Mouse (Mus musculus) R1 (cell line): ENCODE results near the gene 4930579F01Rik.
A peak's percentile ranks its signal among the peaks of the same experiment; 100 is the strongest.

Experiments
- DNase-seq: peaks from one replicate; pipeline ENCODE4 v3.0.0-alpha.2; 2018; ENCODE audit warnings: low read depth, low spot score

The 4930579F01Rik gene

DNA sequence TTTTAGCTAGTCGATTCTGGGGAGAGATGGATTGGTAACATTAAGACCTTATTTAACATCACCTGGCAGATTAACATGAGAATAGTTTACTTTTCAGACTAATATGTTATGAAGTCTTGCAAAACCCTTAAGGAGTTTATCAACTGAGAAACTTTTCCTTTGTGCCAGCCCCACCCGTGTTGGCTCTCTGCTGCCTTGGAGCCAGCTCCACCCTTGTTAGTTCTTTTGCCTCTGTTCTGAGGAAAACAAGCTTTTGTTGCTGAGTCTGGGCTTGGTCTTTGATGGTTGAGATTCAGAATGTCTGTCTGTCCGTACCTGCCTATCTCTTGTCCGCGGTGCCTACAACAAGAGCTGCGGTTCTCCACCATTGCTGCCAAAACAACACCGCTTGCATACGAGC lies 22.5 kb upstream of the 4930579F01Rik start:
- DNase-seq, result no peak

DNA sequence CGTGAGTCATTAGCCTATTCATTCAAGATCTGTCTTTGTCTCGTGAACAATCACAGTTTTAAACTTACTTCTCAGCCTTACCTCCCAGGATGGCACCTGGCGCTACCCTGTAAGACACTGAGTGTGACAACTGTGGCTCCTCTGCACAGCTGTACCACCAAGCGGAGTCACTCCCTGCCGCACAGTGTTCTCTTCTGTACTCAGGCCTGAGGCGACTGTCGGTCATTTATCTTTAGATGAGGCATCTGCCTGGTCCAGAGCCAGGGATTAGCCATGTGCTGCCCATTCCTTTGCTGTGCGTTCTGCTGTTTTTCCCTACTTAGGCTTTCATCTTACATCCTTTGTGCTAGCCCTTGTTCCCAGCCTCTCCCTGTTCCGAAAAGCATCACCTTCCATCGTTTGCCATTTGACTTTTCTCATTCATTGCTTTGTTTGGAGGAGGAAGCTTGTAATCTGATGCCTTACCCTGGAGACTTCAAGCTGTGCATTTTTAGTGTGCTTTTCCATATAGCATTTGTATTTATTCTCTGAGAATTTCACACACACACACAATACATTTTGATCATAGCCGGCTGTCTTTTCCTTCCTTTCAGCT lies 21.9 kb upstream of the 4930579F01Rik start:
- peak; percentile 75 for DNase-seq

DNA sequence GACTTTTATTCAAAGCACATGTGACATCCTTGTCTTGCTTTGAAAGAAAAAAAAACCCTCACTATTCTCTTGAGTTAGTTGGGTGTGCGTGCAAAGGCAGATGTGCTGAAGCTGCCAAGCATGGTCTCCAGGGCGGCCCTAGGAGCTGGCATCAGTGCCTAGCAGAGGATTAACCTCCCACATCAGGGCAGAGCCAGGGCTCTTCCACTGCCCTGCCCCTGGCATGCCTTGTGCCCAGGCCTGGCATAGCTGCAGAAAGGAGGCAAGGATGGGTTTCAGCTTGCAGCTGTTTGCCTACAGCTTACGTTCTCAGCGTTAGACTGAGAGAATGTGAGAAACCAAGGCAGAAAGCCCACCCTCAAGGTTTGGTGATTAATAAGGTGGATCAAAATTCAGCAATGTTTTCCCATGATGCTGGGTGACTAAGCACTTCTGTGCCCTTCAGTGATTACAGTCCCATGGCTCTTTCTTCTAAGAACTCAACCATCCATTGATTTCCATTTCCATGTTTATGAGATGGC lies 18.9 kb upstream of the 4930579F01Rik start:
- DNase-seq, result no peak

DNA sequence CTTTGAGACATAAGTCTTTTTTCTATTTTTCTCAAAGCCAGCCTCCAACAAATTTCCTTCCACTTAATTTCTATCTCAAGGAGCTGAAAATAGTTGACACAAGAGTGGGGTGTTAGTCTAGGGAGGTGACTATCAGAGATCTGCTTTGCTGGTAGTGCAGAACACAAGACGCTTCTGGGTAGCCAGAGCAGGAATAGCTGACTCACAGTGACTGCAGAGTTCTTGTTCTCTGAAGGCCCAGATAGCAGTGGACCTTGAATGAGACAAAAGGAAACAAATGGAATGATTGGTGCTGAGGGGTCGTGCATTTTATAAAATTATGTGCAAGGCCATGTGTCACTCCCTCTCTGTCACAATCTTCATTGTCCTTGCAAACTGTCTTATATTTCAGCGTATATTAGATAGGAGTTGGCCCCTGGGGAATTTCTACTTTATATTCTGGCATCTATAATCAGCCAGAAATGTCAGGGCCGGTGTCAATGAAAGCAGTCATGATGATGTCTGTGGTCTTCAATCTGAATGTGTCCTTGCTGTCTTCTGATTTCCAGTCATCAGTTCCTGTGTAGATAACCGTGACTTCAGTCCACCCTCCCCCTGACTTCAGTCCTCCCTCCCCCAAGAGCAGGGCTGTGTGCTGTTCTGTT lies 16.9 kb upstream of the 4930579F01Rik start:
- no peak for DNase-seq

DNA sequence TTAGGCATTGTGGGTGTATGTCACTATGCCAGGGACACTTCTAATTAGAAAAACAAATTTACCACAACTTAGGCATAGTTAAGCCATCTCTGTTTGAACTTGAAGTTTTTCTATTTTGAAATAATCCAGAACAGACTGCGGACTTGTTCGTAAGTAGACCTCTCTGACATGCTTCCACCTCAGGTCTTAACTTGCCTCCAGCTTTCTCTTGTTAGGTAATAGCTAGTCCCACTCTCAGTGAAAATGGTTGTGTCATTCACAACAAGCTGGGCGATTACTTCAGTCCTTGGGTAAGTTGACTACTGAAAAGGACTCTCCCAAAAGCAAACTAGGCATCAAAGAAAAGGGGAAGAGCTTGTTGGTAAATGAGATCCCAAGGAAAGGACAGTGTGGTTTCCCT lies 15.2 kb upstream of the 4930579F01Rik start:
- no peak for DNase-seq

DNA sequence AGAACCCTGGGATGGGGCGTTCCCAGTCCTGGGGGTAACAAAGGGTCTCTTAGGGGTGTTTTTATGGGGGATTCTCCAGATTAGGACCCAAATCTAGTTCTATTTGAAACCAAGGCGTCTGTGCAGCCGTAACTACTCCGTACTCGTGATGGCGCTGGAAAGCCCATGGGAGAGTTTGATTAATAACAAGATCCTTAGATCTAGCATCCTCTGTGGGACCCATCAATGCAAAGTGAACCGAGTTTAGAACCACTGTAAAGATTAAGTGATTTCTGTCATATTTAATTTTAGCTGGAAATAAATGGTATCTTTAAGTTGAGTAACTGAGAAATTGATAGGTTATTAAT lies 5.1 kb upstream of the 4930579F01Rik start:
- DNase-seq, result no peak

DNA sequence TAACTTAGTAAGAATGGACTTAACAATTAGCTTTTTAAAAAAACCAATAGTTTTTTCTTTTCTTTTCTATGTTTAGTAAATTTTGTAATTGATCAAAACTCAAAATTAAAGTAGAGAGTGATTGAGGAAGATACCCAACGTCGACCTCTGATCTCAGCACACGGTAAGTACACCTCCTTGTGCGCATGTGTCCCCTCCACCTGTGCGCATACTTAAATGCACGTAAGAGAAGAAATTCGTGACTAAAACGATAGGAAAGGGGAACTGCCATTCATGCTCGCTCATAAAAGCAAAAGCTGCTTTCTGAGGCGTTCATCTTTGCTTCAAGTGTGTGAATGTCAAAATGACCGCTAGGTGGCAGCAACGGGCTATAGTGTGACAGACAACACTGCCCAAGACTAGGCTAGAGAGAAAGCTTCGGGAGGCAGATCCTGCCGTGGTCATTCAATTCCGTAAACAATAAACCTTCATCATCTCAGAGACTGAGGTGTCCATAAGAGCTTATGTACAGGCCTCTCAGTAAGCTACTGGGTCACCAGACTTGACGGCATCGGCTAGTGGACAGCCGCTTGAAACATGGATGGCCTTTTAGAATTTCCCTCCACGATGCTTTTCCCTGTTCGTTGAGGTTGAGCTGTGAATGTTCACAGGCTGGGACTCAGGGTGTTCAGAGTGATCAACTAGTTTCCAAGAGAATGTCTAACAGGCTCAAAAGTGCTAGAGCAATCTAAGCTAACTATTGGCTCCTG lies 4.5 kb upstream of the 4930579F01Rik start:
- DNase-seq, result peak; percentile 86

DNA sequence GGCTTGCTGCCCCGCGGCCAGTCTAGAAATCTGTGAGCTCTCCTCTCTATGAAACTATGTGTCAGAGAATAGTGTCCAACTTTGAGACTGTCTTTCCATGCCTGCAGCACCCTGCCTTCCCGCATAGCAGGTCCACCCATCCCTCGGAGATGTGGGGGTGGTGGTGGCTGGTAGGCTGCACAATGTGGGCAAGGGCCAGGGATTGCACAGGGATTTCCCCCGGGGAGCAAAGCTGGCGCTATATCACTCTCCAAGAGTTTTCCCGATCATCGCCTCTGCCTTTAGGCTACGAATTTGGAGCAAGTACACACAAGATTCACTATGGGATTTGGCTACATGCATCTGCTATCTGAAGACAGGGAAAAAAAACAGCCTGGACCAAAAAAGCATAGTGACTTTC lies 3.9 kb upstream of the 4930579F01Rik start:
- no peak for DNase-seq

DNA sequence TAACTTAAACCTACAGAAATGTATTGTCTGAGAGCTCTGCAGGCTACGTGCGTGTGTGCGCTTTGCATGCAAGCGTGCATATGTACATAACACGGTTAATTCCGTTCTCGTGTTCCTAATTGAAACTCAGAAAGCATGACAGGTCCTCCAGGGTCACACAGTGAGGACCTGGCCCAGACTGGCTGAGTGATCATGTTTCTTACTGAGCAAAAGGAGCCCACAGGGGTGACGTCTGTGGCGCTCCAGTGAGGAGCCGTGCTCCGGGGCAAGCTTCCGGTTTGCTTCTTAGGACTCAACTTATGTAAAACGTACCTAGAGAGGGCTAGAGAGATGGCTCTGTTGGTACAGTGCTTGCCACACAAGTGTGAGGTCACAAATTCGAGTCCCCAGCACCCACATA lies 3.5 kb upstream of the 4930579F01Rik start:
- no peak for DNase-seq

DNA sequence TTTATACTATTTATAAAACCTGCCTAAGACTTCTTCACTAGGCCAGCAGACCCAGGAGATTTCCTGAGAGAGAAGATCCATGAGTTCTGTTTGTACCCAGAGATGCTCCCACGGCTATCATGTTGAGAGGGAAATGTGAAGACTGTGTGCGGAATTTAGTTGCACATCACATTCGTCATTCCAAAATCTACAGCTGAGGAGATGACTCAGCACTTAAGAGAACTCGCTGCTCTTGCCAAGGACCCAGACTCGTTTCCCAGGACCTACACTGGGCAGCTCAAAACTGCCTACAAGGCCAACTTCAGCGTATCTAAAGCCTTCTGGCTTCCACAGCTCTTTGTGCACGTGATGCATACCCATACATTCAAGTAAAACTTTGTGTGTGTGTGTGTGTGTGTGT lies 1.4 kb downstream of the 4930579F01Rik start:
- DNase-seq, result no peak

DNA sequence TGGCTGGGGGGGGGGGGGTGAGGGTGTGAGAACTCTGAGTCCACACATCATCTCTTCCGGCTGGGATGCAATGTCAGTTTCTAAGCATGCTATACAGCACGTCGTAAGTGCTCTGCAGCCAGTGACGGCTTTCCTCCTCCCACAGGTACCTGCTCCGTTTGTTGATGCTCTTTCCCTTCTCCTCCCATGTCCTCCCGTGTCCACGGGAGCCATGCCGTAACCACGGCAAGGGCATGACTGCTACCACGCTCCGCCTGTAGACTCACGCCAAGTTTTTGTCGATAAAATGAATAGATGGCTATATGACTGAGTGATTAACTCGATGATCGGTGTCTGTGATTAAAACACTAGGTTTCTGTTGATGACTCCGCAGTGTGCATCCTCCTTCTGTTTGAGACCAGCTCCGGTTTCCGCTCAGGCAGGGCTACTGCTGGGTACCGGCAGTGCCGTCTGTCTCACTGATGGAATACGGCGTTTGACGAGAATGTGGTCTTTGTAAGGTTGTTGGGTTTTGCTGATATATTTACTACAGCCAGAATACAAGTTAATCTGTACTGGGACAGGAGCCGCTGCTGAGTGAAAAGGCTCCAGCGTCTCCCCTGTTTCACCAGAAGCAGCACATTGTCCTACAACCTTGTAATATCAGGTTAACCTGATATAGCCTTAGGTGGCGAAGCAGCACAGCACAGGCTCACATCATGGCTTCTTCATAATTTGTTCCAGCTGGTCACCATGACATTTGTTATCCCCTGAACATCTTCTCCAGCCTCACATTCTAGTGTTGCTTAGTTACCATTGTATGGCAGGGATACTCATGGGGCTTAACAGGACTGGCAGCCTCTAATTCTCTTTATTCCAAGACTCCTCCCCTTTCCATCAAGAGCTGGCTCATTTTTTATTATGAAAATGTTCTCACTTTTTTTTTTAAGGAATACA lies 7.4 kb downstream of the 4930579F01Rik start:
- no peak for DNase-seq

DNA sequence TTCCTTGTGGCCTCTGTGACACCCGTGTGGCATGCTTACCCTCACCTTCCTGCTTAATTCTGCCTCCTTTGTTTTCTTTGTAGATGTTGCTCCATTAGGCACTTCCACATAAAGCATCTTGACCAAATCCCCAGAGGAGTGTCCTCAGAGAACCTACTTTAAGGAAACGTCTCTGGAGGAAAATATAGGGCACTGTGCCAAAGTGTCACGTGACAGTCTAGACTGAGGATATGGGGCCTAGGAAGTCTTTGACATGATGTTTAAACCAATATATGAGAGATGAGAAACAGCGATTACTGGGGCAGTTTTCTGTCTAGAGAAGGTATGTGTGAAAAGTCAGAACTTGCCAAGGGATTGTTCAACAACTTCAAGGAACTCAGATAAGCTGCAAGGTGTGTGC lies 8.3 kb downstream of the 4930579F01Rik start:
- DNase-seq, result no peak

DNA sequence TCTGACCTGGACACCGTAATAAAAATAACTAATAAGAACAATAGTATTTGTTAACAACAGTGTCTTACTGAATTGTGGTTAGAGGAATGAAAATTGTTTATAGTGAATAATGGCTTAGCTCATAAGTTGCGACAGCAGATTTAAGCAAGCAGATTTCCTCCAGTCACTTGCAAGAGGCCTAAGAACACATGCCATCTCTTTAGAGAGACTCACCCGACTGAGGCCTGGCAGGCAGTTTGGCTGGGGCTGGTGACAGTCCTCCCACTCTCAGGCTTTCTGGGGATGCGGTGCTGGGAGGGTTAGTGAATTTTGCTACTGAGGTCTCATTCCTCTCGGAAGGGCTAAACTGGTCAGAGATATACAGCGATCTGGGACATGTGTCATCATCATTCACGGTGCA lies 10.3 kb downstream of the 4930579F01Rik start:
- DNase-seq, result no peak

DNA sequence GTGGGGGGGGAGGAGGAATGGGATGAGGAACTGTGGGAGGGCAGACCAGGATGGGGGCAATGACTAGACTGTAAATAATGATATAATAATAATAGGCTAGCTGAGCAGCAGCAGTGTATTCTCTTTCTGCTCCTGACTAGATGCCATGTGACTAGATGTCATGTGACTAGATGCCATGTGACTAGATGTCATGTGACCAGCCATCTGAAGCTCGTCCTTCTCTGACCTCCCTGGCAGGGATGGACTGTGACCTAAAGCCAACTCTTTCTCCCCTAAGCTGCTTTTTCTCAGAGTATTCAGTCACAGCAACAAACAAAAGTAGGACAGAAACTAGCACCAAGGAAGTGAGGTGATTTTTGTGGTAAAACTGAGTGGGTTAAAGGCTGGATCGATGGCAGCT lies 11.6 kb downstream of the 4930579F01Rik start:
- DNase-seq, result no peak

DNA sequence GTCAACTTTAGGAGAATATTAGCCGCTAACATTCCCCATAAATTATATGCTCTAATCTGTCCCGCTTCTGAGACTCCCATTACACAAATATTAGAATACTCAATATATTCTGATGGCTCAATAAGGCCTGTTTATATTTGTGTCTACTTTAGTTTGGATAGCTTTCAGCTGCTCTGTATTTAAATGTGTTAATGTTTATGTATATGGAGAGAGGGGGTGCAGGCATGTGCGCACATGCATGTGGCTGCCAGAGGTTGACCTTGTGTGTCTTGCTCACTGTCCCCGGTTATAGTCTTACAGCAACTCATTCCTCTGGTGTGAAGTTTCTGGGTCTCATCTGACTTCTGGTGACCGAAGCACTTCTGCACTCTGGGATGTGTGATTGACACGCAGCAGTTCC lies 18.1 kb downstream of the 4930579F01Rik start:
- DNase-seq, result no peak

DNA sequence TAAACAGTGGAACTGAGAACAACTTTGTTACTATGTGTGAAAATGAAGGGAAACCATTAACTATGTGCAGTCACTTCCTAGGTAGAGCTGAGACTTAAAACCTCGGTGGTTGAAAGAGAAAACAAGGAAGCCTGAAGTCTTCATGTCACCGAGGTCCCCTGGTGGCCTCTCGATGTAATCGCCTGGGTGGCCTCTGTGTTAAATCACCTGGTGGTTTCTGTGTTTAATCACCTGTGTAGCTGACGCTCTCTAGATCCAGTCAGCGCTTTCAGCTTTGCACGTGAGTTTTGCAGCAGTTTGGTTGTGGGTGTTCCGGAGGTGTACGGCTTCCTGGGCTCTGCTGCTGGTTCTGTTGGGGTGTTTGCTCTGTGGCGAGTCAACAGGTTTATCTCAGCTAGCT lies 20.3 kb downstream of the 4930579F01Rik start:
- DNase-seq, result peak; percentile 40

DNA sequence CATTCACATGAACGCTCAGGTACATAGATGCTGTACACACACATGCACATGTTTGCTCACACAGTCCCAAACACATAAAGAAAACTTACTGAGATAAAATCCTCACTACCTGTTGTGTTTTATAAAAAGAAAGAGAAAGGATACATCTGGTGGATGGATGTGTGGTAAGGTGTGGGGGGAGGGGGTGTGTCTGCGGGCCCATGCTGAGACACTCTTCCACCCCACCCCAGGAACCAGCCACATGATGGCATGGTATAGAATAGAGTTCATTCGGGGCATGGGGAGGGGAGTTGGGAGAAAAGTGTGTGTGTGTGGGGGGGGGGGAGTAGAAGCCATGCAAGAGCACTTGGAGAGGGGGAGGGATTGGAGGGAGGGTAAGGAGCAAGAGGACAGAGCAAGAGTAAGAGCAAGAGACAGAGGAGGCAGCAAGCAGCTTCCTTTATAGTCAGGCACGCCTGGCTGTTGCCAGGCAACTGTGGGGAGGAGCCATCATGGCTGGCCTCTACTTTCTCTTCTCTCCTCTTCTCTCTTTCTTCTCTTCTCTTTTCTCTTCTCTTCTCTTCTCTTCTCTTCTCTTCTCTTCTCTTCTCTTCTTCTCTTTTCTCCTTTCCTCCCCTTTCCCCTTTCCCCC lies 31.0 kb downstream of the 4930579F01Rik start:
- DNase-seq, result peak; percentile 69

DNA sequence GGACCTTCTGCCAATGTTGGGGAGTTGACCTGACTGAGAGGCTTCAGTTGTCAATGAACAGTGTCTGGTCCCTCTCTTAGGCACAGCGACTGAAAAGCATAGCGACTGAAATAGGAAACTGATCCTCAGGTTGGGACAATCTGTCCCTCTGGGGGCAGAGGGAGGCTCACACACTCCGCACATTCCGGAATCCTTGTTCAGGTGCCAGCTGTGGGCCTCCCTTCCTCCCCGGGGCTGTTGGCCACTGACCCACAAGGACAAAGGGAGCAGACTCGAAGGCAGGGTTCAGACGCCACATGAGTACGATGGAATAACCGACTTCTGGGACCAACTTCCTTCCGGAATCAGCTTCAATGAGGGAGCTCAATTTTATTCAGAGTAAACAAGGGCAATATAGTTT lies 32.0 kb downstream of the 4930579F01Rik start:
- DNase-seq, result no peak

DNA sequence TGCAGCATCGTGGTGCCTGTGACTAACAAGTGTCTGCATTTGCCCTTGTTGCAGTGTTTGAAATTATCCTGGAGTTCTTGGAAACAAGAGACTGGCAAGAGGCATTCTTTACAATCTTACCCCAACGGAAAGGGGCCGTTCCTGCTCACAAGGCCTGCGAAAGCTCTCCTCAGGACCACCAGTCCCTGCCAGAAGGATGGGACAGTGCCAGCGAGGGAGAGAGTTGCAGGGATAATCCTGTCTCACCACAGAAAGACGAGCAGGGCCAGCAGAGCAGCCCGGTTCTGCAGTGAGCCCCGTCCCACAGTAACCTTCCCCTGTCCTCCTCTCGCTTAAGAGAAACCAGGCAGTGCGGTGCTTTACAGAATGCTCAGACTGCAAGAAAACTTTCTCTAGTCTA lies 37.0 kb downstream of the 4930579F01Rik start:
- DNase-seq, result no peak

DNA sequence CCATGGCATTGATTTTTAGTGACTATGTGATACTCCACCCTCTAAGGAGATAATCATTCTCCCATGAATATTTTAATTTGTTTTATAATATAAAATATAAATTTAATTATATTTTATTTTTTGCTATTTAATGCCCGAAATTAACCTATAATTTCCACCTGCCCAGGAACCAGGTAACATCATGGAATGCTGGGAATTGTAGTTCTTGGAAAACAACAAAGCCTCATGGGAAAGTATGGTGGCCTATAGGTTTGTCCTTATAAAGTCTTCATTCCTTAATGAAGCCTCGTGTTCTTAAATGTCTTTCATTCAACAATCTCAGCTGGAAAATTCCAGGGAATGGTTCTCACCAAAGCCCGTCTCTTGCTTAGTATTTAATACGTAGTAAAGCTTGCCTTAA lies 38.6 kb downstream of the 4930579F01Rik start:
- no peak for DNase-seq

DNA sequence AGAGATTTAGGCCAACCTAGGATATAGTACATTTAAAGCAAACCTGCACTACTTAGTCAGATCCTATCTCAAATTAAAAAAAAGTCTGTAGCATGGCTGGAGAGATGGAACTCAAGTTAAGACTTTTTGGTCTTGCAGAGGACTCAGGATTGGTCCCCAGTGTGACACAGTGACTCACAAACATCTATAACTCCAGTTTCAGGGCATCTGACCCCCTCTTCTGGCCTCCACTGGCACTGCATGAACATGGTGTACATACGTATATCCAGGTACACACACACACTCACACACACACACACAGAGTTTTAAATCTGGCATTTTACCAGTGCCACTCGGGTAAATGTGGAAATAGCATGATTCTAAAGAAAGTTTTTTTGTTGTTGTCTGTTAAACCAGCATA lies 44.8 kb downstream of the 4930579F01Rik start:
- DNase-seq, result peak; percentile 63
